Mouse (Mus musculus): ENCODE measurements around the gene Cfi.

Gene Cfi

DNA sequence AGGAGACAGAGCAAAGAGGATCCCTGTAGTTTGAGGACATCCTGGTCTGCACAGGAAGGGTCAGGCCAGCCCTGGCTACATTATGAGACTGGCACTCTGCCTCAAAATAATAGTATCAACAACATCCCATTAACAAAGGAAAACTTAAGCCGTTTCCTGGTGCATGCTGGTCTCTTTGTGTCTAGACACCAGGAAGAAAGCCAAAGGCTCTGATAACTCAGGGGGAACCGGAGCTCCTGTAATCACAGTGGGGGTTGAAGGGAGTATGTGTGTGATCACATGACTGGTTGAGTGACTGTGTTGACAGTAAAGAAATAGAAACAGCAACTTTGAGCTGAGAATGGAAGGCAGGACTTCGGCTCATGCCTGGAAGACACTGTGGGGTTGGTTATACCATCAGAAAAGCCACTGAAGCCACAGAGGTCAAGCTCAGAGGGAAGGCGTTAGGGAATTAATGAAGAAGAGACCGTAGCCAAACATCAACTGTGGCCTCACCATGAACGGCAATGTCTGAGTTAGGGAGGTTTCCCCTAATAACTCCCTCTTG, at the start of gene Cfi:
Gene Cfi, plus strand, starts transcription at position 497 of the 547 bp plus-strand sequence.
- no peak for DNase-seq (ENCODE audit: low spot score in 2 of 2)

DNA sequence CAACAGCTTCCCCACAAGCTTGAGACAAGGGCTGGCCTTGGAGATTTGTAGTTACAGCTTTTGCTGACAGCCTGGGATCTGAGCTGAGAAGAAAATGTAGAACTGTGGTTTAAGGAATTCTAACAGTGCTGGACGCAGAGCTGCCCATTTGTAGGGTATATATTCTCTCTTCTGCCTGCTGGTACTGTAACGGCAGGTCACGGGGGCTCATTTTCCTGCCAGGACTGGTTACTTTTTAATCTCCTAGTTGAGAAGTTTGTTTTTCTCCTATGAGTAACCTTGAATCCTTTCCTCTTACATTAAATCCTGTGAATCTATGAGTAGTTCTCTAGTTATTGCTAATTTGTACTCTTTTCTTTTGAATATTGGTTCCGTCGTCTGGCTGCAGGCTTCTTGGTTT, 41.9 kb upstream of the Cfi start:
- no peak for DNase-seq (ENCODE audit: low spot score in 2 of 2)

DNA sequence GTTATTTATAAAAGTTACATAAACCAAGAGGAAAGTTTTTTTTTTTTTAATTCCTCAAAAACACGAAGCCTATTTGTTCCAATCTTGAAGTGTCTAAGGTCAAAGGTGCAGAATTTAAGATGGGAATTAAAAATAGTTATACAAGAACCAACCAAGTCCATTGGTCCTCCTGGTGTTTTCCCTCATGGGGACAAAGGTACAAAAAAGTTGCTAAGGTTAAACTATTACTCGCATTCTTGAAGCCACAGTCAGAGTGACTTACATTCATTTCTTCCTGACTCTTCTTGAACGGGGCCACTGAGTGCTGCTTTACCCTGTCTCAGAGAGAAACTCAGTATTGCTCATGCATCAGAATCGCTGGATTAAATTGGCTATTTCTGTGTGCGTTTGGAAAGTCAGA, 38.3 kb upstream of the Cfi start:
- DNase-seq (ENCODE audit: low spot score in 2 of 2): no peak

DNA sequence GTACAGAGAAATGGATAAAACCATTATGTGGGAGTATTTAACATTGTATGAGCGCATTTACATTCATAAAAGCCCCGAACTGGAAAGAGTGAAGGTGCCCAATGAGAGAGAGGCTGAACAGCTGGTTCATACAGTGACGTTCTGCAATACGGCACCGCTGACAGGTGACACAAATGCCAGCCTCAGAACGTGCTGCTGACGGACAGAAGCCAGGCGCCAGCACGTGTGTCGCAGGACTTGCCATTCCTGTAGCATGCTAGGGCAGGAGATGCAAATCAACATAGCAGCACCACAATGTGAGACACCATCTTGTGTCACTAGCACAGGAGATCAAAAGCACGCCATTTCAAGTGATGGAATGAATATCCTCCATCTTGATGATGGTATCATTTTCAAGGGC, 37.1 kb upstream of the Cfi start:
- no peak for DNase-seq (ENCODE audit: low spot score in 2 of 2)

DNA sequence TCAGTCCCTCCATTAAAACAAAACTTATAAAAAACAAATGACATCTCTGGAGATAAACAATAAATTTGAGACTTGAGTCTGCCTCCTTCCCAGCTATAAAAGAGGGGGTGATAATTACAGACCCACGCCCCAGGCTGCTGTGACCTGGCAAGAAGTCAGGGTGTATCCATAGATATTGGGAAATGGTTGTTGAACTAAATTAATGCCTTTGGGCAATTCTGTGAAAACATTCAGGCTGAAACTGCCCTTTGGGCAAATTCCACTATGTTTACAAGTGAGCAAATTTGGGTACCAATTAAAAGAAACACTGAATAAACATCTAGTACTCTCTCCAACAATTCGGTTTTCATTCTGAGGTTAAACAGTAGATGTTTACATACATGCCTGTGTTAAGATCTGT, 36.7 kb upstream of the Cfi start:
- no peak for DNase-seq (ENCODE audit: low spot score in 2 of 2)

DNA sequence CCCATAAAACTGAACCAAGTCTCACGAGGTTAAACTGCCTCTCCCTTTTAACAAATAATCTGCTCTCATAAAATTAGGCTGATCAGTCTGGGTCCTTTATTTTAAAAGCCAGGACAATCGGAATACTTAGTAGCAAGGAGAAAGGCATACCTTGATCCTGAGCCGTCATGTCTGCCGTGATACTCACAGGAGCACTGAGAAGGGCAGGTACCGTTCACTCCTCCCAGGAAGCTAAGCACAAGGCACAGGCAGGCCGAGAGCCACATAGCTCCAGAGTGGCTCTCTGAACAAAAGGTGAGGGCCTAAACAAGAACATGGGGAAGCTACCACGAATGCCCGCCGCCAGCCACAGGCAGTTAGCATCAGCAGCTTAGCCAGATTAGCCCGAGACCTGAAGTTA, 31.9 kb upstream of the Cfi start, which contains the start of gene Lrit3:
Gene Lrit3, minus strand, starts transcription at position 266 of the 400 bp plus-strand sequence.
- no peak for DNase-seq (ENCODE audit: low spot score in 2 of 2)

DNA sequence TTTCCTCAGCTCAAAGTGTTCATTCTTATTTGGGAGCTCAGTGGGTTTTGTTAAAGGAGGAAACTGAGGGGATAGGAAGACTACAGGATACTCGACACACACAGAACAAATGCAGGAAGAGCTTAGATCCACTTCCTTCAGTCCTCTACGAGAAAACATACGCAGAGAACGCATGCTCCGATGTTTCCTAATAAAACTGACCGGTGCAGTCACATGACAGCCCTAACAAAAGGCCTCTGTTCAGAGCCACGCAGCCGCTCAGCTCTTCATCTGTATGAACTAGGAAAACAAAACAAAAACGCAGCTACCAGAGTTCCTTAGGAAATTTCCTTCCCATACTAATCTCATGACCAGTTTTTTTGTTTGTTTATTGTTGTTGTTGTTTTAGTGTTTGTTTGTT, 14.8 kb upstream of the Cfi start:
- DNase-seq (ENCODE audit: low spot score in 2 of 2): no peak

DNA sequence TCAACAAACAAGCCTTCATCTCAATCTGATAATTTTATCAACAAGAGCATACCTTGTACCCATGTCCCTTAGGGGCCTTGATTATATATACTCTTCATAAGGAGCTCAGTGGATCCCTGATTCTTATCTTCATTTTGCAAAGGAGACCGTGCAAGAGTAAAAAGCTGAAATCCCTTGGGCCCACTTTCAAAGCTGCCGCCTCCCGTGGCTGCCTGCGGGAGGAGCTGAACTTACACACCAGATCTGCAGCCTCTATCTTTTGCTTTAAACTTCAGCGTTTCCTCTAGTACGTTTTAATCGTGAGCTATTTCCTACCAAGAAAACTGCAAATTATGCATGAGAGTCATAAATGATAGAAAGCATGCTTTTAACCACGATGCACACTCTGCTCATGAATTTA, 13.9 kb upstream of the Cfi start:
- no peak for DNase-seq (ENCODE audit: low spot score in 2 of 2)

DNA sequence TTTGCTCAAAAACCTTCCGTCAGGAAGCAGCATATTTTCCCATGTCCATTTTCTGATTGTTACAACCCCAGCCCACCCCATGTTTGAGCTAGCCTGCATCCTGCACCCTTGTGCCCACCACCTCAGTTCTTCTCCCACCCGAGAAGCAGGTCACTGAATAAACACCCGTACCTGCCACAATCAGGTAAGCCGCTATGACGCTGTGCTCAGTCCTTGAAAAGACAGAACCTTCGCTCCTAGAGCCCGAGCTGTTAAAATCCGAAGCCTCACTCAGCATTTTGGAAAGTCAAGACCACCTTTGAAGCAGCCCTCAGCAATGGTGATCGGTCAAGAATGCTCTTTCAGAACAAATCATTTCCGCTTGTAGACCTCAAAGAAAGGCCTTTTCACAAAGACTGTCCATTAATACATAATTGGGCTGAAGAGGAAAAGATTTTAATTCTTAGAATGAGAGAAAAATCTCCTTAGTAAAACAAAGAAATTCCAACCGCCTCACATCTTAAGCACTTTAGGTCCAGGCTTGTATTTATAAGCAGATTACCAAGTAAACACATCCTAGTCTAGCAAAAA, 13.4 kb upstream of the Cfi start, which contains the start of gene Rrh:
Gene Rrh, minus strand, starts transcription at position 382 of the 570 bp plus-strand sequence.
- no peak for DNase-seq (ENCODE audit: low spot score in 2 of 2)

DNA sequence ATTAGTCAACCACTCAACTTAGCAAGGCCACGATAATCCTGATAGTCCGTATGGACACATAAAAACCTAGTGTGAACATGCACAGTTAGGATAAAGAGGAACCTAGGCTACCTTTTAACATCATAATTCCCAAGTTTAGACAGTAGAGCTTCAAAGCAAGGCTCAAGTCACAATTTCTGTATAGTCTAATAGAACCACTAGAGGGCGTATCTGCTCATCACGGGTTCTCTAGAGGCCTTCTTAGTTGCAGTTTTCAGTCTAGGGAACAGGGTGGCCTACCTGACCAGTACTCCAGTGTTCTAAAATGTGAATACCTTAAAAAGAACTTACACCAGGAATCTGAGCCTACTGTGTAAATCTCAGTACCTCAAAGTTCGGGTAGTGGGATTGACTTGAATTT, 12.4 kb upstream of the Cfi start:
- no peak for DNase-seq (ENCODE audit: low spot score in 2 of 2)

DNA sequence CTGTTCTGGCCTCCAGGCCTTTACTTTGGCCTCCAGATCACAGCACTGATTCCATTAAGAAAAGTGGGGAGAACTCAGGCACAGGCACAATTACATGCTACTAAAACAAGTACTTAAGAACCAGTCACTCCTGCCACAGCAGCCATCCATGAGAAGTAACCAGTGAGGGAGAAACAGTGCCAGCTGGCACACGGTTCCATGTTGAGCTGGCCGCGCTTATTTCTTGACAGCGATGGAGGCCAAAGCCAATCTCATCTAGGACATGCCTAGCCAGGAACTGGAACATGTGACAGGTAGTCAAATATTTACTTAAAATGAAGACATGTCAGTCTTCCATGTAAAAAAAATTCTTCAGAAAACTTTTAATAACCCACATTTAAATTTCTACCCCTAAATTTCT, 11.5 kb upstream of the Cfi start:
- no peak for DNase-seq (ENCODE audit: low spot score in 2 of 2)

DNA sequence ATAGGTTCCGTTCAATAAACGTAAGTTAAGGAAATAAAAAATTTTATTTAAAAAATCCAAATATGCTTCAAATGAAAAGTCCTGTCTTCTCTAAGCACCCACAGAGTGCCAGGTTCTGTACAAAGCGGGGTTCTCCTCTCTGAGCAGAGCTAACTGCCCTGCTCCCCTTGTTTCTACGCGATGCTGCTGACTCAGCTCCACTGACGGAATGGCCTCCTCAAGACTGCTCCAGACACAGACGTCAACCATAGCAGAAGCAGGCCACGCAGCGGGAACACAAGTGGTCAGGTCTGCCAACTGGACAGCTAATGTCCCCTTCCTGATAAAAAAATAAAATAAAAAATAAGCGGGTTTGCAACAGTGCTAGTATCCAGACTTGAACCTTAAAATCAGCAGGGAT, 10.8 kb upstream of the Cfi start:
- DNase-seq (ENCODE audit: low spot score in 2 of 2): no peak

DNA sequence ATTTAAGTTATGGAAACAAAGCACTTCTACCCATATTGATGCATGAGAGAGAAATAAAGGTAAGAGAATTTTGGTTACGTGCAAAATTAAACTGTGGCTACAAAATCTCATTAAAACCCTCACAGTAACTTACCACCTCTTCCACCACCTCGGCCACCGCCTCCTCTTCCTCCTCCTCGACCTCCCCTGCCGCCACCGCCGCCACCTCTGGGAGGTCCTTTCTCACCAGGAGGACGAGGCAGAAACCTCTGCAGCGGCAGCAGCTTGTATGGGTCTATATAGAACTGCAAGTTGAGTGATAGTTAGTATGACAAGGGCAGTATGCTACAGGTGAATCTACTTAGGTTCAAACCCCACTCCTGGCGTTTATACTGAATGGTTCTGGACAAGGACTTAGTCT, 9.0 kb upstream of the Cfi start:
- DNase-seq (ENCODE audit: low spot score in 2 of 2): no peak

DNA sequence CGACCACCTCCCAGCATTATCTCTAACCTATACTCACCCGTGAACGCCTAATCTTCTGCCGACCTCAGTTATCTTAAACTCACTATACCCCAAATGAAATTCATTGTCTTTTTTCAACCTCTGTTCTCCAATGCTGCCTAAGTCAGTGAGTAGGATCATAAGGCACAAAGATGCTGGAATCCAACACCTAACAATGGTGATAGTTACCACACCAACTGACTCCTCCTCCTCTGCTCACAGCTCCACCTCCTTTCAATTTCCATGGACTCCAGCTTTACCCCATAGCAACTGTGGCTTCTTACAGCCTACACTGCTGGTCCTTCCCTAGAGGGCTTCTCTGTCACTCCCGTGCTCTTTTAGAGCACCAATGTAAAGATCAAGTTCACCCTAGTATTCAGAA, 8.0 kb upstream of the Cfi start:
- DNase-seq (ENCODE audit: low spot score in 2 of 2): no peak

DNA sequence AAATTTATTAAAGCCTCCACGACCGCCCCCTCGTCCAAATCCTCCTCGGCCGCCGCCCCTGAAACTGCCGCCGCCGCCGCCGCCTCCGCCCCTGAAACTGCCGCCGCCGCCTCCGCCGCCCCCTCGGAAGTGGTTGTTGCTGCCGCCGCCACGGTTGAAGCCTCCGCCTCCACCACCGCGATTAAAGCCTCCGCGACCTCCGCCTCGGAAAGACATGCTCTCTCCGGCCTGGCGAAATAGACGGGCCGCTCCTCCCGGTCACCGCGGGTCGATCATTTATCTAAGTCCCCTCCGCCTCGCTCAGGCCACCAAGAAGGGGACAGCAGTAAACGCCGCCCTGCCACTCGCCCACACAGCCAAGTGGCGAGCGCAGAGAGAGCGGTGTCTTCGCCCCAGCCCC, 5.1 kb upstream of the Cfi start:
- DNase-seq (ENCODE audit: low spot score in 2 of 2): peak; percentile 32 to 39

DNA sequence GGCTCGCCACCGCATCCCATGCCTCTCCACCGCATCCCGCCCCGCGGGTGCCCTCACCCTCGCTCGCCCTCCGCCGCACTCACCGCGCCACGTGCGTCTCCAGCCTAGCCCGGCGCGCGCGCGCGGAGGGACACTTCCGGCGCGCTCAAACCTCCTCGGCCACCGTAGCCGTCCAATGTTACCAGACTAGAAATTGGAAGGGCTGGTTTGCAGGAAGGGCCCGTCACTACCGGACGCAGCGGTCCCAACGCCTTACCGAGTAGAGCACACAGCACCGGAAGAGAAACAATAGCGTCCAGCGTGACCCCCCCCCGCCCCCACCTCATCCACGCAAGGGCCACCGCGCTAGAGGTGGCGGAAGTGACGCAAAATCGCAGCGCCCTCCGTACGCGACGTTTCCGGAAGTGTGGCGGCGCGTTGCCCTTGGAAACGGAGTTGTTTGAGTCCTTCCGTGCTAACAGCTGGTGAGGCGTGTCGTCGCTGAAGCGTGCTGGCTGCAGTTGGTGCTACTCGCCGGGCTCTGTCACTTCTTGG, 4.6 kb upstream of the Cfi start, which contains the start of gene Gar1:
Gene Gar1, minus strand, starts transcription at position 362 of the 534 bp plus-strand sequence.
- peak; percentile 80 to 91 for DNase-seq (ENCODE audit: low spot score in 2 of 2)

DNA sequence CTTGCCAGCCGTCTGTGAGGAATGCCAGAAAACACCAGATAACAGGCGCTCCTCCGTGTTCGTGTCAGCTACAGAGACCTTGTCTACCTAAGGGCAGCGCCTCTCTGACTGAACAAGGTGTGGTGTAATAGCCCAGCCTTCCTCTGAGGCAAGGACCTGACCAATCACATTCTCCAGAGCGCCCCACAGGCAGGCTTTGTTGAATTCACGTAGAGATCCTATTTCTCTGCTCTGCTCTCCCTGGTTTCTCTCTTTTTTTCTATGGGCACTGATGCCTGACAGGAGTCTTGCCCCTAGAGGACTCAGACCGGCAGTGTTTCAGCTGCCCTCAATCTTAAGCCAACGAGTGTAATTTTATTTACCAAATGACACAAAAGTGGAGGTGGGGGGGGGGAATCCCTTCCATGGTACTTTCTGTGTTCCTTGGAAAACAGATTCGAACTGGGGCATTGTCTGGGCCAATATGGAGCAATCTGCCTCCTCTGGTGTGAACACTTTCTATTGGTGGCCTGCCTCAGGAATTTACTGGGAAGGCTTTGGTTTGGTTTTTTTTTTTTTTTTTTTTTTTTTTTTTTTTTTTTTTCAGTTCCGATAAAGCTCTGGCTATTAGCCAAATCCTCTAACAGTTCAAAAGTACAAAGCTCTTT, 490 bp downstream of the Cfi start:
- no peak for DNase-seq (ENCODE audit: low spot score in 2 of 2)

DNA sequence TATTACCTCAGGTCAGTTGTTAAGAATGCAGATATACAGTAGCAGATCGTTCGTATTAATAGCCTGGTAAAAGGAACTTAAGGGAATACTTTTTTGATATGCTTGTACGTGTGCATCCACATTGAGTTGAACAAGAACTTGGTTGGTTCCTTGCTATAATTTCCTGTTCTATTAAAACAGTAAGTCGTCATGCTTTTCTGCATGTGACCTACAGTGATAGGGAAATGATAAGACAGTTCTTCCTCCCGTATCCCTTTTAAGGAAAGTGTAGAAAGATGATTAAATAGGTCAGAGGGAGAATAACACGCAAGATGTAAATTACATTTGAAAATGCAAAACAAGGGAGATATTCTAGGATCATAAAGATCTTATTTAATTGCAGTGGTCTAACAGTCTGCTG, 1.3 kb downstream of the Cfi start:
- DNase-seq (ENCODE audit: low spot score in 2 of 2): no peak

DNA sequence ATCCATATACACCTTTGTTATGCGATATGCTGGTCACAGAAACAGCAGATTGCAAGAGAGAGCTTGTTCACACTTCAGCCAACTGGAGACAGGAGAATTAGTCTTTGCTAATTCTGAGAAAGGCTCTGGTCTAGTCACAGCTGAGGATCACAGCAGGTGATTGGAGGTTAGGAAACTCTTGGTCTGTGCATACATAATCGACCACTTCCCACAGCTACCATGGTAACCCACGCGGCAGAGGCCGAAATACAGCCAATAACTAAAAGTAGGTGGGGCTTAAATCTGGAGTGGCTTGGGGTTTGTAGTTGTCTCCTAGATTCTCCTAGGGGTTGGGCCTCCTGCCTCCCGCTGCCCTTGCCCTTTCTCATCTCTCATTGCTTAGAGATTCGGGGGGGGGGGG, 2.3 kb downstream of the Cfi start:
- DNase-seq (ENCODE audit: low spot score in 2 of 2): no peak

DNA sequence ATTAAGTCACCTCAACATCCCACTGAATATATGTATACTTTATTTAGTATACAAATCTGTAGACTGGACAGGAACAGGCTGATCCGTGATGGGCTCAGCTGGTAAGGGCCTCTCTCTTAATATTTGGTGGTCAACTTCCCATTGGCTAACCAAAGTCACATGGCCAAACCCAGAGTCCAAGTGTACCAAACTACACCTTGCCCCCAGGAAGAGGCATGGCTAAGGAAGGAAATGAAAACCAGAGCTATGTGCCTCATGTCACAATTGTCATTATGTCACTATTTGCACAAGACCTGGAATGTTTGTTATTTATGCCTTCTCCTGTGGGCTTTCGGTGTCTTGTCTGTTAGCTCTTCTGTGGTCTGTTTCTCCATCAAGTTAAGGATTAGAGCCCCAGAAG, 10.2 kb downstream of the Cfi start:
- DNase-seq (ENCODE audit: low spot score in 2 of 2): no peak

DNA sequence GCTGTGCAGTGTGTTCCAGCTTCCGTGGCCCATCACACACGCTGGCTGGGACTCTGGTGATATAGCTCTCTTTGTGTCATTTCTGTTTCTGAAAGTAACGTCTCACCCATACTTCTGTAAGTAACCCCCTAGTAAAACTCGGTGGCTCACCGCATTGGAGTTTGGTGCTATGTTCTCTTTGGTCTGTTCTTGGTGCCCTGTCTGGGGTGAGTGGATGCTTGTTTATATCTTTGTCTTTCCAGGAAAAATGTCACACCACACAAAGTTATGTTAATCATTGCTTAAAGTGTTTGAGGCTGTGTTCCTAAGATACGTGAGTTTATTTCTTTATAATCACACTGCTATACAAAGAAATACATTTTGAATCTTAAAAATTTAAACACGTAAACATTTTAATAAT, 11.2 kb downstream of the Cfi start:
- DNase-seq (ENCODE audit: low spot score in 2 of 2): no peak

DNA sequence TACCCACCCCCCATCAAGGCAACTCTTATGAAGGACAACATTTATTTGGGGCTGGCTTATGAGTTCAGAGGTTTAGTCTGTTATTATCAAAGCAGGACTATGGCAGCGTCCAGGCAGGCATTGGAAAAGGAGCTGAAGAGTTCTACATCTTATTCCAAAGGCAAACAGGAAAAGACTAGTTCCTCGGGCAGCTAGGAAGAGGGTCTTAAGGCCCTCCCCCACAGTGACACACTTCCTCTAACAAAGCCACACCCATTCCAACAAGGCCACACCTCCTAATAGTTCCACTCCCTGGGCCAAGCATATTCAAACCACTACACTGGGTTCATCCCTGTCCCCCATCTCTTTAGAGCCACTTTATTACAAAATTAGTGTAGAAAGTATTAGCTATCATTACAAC, 26.9 kb downstream of the Cfi start:
- no peak for DNase-seq (ENCODE audit: low spot score in 2 of 2)

DNA sequence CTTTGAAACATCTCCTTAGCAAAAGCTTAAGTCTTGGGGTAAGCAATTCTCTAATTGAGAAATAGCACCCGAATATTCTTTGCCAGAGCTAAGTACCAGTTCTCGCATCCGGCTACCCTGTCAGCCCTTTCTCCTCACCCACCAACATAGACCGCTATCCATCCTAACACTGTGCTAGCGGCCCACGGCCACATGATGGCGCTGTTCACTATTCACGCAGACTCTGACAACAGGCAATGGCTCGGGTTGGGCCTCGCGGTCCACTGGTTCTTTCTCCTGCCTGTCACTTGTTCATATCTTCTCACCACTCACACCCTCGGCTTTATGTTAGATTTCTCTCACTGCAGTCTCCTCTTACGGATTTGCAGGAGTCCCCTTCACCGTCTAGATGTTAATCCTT, 28.0 kb downstream of the Cfi start:
- peak in 1 of 2 experiments; percentile 44 for DNase-seq (ENCODE audit: low spot score in 2 of 2)
